Mouse (Mus musculus) adrenal gland, adult 2 months (tissue): ENCODE measurements around the gene Cd8b1. TPM values are rescaled to one million over a fixed set of nuclear protein-coding genes. Genes with fewer than 3 reads are reported as not detected.
A peak's percentile ranks its signal among the peaks of the same experiment; 100 is the strongest.
"Not testable (repeated sequence)": the region's sequence is repeated elsewhere in the genome, so short reads cannot be mapped to it uniquely, and the experiment has no call there.

Experiments
- DNase-seq: peaks from one replicate; pipeline ENCODE4 v3.0.0; 2021
- long read RNA-seq: library from polyadenylated mRNA; stranded (forward); transcript quantifications from one replicate; pipeline ENCODE4 v2.0.0, GENCODE M21; 2021
- polyA plus RNA-seq: library from polyadenylated mRNA; depleted of rRNA; stranded (reverse); fragments of >200 nt; gene quantifications from 2 replicates; pipeline ENCODE4 v1.2.3, GENCODE M21; 2012; rRNA removed
- total RNA-seq, 2 experiments: library from RNA; stranded (reverse); gene quantifications; 2 replicates each; pipeline ENCODE4 v1.2.3; 2021

The Cd8b1 gene
- total RNA-seq (under 1 TPM in 1 of 2 experiments, not detected in 1; 0.24 TPM), polyA plus RNA-seq (0.11 and 0.12 TPM in 2 replicates)
- long read RNA-seq, result 0 reads

DNA sequence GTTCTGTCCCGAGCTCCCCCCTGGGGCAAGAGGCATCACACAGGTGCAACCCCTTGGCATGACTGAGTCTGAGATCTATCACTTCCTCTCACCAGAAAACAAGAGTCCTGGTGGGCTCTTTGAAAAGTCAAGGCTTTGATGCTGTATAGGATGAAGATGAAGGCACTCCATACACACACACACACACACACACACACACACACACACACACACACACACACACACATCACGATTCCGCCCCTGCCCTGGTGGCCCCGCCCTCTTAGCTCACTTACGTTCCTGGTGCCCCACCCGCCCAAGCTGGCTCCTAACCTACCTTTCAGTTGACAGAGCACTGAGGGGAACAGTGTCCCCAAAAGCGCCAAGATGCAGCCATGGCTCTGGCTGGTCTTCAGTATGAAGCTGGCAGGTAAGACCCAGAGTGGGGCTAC lies at the start of gene Cd8b1:
Gene Cd8b1, plus strand, starts transcription at position 298 of the 431 bp plus-strand sequence.
- no peak for DNase-seq

DNA sequence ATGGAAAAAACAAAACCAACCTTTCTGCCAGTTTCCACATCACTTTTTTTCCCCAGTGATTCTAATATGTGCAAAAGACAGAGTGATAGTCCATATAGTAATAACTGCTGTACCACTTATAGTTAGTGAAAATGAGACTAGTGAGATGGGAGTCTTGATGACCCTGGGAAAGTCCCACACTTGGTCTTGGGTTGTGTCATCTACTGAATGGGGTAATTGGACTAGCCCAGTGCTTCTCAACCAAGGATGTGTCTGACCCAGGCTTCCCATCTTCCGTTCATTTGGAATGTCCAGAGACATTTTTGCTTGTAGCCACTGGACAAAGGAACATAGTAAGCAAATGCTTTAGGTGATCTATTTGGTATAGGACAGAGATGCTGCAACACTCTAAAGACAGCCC lies 48.9 kb upstream of the Cd8b1 start:
- DNase-seq, result no peak

DNA sequence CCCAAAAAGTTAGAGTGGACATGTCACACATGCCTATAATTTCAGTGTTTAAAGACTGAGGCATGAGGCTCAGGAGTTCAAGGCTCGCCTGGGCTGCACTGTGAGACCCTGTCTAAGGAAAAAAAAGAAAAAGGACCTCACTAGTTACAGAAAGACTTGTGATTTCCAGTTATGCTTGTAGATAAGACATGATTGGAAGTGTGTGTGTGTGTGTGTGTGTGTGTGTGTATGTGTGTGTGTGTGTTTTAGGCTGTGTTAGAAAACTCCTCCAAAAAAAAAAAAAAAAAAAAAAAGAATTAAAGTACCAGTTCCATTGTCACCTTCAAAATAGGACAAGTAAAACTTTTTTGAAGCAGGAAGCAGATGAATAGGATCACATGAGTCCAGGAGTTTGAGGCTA lies 48.0 kb upstream of the Cd8b1 start:
- no peak for DNase-seq

DNA sequence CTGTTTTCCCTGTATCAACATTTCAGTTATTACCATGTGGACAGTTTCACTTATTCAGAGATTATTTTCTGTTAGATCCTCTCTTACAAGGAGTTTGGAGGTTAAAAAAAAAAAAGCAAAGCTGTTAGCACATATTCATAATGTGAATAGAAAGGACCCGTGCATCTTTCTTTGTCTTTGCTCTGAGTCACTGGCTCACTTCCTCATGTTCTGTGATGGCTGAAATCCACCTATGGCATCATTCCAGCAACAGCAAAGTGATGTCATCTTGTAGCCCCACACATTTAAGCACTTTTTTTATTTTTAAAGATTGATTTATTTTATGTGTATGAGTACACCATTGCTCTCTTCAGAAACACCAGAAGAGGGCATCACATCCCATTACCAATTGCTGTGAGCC lies 43.2 kb upstream of the Cd8b1 start:
- peak; percentile 14 for DNase-seq

DNA sequence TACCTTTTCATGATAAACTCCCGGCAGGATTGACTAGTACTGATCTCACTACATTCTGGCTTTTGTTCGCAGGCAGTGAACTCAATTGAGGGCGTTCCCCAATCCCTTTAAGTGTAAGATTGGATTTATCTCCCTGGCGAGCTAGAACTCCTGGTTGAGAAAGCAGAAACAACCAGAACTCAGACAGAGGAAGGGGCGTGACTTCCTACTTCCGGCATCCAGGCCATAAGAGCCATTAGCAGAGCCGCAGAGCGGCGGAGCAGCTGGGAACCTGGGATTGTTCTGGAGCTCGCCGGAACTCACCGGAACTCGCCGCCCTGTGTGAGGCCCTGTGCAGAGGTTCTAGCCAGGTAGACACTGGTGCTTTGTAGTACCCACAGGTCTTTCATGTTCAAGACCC lies 29.1 kb upstream of the Cd8b1 start:
- DNase-seq, result no peak

DNA sequence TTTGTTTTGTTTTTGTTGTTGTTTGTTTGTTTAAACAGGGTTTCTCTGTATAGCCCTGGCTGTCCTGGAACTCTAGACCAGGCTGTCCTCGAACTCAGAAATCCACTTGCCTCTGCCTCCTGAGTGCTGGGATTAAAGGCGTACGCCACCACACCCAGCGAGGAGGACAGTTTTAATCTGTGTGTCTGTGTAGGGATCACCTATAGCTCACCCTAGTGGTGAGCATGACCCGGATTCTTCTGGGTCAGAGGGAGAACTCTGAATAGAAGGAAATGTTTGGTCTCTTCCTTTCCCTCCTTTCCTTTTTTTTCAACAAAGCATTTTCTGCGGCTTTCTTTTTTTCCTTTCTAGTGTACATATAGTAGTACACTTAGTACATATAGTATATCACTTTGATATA lies 27.3 kb upstream of the Cd8b1 start:
- DNase-seq, result no peak

DNA sequence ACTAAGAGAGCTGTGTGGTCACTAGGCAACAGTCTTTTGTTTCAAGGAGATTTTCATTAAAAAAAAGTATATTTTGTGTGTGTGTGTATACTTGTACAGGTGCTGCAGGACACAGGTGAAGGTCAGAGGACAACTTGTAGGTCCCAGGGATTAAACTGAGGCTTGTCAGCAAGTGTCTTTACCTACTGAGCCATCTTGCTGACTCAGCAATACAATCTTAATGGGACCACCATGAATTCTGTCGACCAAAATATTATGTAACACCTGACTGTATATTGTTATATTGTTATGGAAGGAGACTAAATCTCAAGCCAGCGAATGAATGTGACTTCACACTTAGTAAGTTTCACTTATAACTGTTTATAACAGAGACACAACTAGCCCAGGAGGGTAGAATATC lies 24.5 kb upstream of the Cd8b1 start:
- no peak for DNase-seq

DNA sequence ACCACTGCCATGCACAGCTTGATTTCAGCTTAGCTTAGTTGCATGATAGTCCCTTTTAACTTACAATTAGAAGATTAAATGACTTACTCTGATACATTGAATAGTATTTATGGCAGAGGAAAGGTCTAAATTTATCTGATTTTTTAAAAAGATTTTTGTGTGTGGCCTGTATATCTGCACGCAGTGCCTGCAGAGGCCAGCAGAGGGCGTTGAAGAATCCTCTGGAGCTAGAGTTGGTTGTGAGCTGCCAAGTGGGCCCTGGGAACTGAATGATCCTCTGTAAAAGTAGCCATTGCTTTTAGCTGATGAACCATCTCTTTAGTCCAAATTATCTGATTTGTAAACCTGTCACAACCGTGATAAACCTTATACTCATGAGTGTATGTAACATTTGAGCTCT lies 23.8 kb upstream of the Cd8b1 start:
- DNase-seq, result peak; percentile 8

DNA sequence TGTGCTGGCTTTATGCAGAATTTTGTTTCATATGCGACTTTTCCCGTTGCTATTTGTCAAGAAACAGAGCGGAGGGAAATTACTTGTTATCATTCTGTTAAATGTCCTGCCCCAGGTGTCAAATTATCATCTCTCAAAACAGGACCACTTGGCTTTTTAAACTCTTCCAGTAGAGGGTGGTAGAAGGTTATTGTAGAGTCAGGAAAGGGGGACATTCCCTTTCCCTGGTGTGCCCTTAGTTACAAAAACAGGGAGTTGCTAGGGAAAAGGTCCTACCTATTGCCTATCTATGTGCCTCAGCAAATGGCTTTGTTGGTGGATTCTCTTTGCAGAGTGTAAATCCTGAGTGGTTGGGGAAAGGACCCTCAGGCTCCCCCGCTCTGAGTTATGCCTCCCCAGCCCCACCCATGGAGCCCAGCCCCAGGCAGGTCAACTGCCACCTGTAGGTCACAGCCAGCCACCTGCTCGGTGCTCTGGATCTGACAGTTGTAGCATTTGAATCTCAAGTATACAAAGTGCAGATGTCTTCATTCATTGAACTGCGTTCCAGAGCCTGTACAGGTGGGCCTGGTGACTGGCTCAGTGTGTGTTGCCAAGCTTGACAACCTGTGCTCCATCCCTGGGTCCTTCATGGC lies 20.4 kb upstream of the Cd8b1 start:
- no peak for DNase-seq

DNA sequence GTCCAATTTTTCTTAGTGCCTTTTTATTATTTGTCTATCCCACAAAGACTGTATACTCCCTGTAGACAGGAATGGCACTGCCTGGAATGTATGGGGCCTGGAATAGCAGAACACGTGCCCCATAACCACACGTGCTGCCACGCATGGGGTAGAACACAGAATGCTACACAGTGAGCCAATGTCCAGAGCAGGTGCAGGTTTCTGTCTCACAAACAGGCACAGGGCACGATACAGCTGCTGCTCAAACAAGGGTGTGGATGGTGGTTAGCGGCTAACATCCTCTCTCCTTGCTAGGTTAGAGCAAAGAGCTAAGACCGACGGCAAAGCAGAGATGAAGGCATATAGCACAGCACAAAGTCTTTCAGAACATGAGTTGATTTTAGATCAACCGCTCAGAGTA lies 15.1 kb upstream of the Cd8b1 start:
- DNase-seq, result no peak

DNA sequence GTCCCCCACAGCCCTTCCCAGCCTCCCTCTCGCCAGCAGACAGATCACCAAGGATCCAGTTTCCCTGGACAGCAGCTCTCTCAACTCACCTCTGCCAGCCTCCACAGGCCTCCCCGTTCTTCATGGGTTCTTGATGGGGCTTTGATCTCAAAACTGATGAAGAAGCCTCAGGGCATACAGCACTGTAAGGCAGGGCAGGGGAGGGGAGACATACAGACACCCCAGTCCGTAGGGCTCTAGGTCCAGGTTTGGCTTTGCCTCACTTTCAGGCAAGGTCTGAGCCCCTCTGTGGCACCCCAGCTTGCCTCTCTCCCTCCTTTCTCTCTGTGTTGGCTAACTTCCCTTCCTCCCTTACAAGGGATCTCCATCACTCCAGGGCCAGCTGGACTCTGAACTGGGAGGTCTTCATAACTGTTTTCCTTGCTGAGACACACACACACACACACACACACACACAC lies 733 bp upstream of the Cd8b1 start, which contains the start of gene Smyd1:
Gene Smyd1, minus strand, starts transcription at position 408 of the 458 bp plus-strand sequence.
- DNase-seq, result no peak

DNA sequence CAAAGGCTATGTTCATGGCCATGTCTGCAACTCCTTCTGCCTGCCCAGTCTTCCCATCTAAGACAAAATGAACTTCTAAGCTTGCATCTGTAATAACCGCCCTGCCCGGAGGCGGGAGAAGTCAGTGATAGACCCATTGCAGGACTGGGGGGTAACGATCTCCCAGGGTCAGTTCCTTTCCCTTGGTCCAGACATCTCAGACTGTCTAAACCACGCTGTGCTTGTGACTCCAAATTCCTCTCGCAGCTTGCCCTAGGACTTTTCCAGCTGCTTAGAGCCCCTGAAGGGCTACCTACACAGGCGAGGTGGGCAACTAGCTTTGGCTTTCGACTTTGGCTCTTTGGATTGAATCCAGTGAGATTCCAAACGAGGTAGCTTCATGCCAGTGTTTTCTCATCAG lies 2.2 kb downstream of the Cd8b1 start:
- no peak for DNase-seq

DNA sequence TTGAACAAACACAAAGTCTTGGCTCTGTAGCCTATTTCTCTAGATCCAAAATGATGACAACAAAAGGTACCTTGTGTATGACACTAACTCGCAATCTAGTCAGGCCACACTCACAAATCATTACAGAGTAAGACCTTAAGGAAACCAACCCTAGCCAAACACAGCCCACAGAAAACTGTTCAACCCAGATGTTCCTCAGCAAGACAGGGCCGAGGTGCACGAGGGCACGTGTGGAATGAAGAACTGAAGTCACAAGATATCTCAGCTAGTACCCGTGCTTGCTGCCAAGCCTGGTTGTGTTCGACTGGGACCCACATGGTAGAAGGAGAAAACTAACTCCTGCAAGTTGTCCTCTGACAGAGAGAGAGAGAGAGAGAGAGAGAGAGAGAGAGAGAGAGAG lies 7.3 kb downstream of the Cd8b1 start:
- no peak for DNase-seq

DNA sequence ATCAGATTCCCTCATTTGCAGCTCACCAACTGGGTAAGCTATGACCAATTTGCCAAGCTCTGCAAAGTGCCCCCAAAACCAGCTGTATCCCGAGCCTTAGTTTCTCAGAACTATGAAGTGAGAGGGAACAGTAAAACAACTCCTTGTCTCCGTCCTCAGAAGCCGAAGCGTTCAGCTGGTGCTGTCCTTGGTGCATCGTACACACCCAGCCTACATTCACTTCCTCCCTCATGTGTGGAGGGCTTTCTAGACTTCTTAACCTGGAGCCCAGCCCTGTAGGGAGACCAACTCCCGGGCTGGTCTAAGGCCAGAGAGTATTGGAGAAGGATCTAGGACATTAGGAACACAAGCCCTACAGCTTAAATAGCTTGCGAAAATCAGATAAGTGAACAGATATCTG lies 7.9 kb downstream of the Cd8b1 start:
- no peak for DNase-seq

DNA sequence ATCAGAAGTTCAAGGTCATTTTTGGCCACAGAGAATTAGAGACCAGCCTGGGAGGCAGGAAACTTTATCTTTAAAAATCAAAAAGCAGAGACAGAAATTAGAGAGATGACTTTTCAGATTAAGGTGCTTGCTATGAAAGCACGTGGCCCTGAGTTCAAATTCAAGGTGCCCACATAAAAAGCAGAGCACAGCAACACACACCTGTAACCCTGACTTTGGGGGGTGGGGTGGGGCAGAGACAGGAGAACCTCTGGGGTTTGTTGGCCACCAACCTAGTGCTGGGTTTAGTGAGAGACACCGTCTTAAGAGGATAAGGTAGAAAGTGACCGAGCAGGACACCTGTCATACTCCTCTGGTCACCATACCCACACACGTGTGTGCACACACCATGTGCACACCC lies 8.9 kb downstream of the Cd8b1 start:
- not testable (repeated sequence) for DNase-seq

DNA sequence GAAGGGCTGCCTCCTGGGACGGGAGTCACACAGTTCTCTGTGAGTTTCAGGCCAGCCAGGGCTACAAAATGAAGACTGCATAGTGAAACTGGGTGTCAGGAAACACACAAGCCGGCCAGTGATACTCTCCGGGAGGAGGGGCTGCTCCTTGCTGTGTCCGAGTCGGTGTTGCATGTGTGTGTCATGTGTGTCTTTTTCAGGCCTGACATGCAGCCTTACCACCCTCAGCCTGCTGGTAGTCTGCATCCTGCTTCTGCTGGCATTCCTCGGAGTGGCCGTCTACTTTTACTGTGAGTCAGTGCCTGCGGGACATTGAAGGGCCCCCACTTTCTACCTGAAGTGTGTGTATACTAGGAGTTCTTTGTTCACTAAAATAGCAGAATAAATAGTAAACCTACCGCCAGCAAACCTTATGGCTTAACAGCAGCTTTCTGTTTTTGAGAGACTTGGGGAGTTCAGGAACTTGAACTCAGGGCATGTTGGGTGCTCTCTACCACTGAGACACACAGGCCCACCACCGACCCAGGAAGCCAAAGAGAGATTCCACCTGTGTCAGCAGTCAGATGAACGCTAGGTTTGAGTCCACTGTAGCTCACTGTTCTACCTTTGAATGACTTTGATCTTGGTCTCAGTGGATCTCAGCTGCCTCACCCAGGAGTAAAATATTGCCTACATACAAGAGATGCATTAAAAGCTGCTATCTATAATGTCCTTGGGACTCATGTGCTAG lies 9.8 kb downstream of the Cd8b1 start:
- DNase-seq, result no peak

DNA sequence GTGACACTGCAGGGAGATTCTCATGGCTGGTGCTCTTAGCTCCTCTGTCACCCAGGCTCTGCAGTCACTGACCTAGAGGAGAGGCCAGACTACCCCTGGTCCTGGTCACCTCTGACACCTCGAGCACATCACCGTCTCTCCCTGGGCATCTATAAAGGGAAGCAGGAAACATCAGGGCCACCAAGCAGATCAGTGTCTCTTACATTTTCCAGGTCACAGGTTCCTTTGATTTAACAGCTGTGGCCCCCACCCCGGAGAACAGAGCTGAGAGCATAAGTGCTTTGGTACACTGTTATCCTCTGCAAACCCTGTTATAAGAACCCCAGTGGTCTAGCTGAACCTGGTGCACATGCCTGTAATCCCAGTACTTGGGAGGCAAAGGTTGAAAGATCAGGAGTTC lies 10.4 kb downstream of the Cd8b1 start:
- no peak for DNase-seq

DNA sequence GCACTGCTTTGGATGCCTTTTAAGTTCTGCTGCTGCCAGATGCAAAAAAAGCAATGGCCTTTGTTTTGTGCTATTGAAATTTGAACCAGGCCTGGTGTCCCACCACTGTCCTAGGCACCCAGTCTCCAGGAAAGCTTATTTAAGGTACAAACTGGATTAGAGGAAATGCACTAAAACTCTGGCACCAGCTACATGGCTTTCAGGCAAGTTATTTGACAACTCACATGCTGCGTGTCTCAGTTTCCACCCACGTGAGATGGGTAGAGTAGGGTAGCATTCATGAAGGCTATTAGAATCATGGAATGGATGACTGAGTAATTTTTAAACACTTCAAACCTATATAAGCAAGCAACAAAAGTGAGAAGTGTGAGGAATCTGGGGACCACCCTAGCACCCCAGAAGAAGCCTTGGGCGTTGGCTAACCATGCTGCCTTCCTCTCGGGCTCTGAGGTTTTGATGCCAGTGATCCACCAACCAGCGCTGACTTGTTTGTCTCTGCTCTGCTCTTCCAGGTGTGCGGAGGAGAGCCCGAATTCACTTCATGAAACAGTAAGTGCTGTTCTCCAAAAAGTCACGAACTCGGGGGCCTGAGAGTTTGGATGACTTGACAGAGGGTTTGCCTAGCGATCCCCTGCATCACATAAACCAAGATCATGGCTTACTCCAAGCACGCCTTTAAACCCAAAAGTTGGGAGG lies 11.1 kb downstream of the Cd8b1 start:
- DNase-seq, result no peak

DNA sequence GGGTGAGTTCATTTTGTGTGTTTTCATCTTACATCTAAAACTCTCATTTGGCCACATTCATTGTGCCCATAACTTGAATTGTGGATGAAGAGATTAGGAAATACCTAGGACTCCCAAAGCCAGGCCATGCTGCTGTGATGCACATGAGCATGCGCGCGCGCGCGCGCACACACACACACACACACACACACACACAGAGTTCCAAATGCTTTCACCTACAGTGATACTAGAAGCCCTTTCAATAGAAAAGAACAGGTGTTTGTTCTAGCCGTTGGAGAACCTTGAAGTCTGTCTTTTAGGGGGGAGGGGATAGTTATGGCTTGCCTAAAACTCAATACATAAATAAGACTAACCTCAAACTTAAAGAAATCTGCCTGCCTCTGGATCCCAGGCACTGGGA lies 15.1 kb downstream of the Cd8b1 start:
- DNase-seq, result no peak

DNA sequence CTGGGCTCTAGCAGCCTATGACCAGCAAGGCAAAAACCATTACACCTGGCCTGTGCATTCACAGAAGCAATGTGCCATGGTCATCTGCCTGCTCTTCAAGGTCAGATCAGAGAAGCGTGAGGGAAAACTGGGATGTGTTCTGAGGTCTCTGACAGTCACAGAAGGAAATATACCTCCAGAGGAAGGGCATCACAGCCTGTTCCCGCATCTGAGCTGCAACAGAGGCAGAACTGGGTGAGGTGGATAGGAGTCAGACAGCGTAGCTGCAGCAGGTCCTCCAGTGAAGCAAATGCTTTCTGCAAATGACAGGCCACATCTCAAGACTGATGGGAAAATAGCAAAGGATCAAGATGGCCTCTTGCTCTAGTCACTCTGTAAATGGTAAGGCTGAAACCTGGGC lies 16.4 kb downstream of the Cd8b1 start:
- DNase-seq, result no peak

DNA sequence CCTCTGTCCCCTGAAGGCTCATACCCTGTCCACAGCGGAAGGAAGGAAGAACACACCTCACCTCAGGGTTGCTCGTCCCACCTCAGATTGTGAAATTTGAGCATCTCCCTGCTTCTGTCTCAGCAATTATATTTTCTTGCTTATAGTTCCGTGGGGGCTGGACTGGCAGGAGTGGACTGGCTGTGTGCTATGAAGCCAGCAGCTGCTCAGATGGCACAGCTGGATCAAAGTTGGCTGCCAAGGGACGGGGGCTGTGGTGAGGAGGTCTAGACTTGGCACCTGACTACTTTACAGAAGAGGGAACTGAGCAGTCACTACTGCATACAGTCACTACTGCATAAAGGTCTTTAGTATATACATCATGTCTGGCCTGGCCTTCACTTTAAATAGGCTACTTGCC lies 16.8 kb downstream of the Cd8b1 start:
- DNase-seq, result no peak

DNA sequence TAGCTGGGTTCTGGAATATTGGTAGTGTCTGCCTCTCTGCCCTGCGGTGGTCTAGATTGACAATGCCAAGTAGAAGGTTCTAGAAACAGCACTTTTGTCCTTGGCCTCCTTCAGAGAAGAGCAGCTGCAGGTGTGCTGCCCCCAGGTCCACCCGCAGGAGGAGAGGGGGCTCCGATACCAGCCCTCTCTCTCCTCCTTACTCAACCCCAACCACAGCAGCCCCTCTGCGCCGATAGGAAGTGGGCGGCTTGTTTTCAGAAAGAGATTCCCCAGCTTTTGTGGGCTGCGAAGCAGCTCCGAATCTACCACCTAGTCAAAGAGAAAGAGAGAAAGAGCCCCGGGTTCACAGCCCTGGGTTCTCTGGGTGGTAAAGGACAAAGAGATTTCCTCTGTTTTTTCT lies 18.6 kb downstream of the Cd8b1 start:
- DNase-seq, result no peak

DNA sequence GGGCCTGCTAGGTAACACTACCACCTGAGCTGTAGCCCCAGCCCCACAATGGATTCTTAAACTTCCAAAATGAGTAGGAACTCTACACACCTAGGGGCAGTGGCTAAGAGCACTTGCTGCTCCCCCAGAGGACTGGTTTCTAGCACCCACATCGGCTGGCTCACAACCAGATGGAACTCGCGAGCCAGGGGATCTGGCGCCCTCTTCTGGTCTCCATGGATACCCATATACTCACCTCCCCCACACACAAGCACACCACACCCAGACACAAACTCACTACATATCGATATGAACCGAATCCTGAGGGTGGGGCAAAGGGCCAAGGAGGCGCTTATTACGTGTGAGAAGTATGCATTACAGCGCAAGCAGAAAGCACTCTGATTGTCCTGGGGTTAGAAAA lies 25.4 kb downstream of the Cd8b1 start:
- no peak for DNase-seq
